Mouse (Mus musculus) small intestine, adult 2 months (tissue): ENCODE data around the gene Gid8. TPM values are rescaled to one million over a fixed set of nuclear protein-coding genes. Genes with fewer than 3 reads are reported as not detected.

Source experiments
- H3K27ac ChIP-seq: fragments of 200-500 bp; 2 replicates; pipeline ENCODE4 v1.5.1; 2012; ENCODE audit warnings: low read depth, low read length, control low read depth, inconsistent platforms; ENCODE audit not compliant: insufficient read depth
- H3K27me3 ChIP-seq: fragments of 200-500 bp; 2 replicates; pipeline ENCODE4 v1.6.1; 2012; ENCODE audit warnings: mild to moderate bottlenecking, moderate library complexity, low read length, inconsistent platforms; ENCODE audit not compliant: control insufficient read depth, insufficient read depth
- H3K36me3 ChIP-seq: fragments of 200-500 bp; 2 replicates; pipeline ENCODE4 v1.6.1; 2012; ENCODE audit warnings: mild to moderate bottlenecking, low read length, control low read depth, inconsistent platforms; ENCODE audit not compliant: control insufficient read depth, insufficient read depth
- H3K4me1 ChIP-seq: fragments of 200-500 bp; 2 replicates; pipeline ENCODE4 v1.6.1; 2012; ENCODE audit warnings: low read length, inconsistent platforms, mixed read lengths; ENCODE audit not compliant: control insufficient read depth, insufficient read depth, insufficient read length
- H3K4me3 ChIP-seq: fragments of 200-500 bp; 2 replicates; pipeline ENCODE4 v1.5.1; 2012; ENCODE audit warnings: low read depth, mild to moderate bottlenecking, control low read depth, inconsistent platforms, low read length, moderate library complexity
- CTCF ChIP-seq: fragments of 200-500 bp; IDR thresholded peaks from 2 replicates; pipeline ENCODE4 v1.5.1; 2012; ENCODE audit warnings: low read depth, mild to moderate bottlenecking, control low read depth, inconsistent platforms, low read length, moderate library complexity, mixed read lengths; ENCODE audit not compliant: insufficient replicate concordance, insufficient read length; ENCODE audit errors: extremely low read depth
- POLR2A ChIP-seq: fragments of 200-500 bp; IDR thresholded peaks from 2 replicates; pipeline ENCODE4 v1.6.1; 2012; ENCODE audit warnings: low read depth, mild to moderate bottlenecking, control low read depth, inconsistent platforms, low read length, moderate library complexity
- WGBS: fragments of 180-500 bp; shearing (Covaris S2); methylation state at CpG from one replicate; pipeline ENCODE4 v1.1.7; 2018; 5-methylcytosine and 5-hydroxymethylcytosine counted together
- polyA plus RNA-seq: library from polyadenylated mRNA; depleted of rRNA; stranded (reverse); fragments of >200 nt; gene quantifications from 2 replicates; pipeline ENCODE4 v1.2.3, GENCODE M21; 2012

Gid8 gene
- polyA plus RNA-seq, 1 experiment = 20.3 TPM

- Histone ChIP-seq H3K27me3 (no peaks in the 10 kb centered on the region), H3K36me3 (no peaks in the 10 kb centered on the region), H3K27ac (no peak overlapping the region), H3K4me3 (no peak overlapping the region), H3K4me1 (no peaks in the 10 kb centered on the region)
- 79% methylated on average over 6 of the region's 6 CpGs for WGBS
- TF ChIP-seq CTCF = no peak
- no peak for TF ChIP-seq POLR2A
These were observed 32.9 kb downstream of the Gid8 start for GRCm38 (mm10) chr2:180742820-180743219.

- TF ChIP-seq POLR2A (no peak), CTCF (no peak)
- no peaks in the 10 kb centered on the region for H3K27me3 ChIP-seq
- 88% methylated on average over 2 of the region's 2 CpGs for WGBS
- H3K4me3 ChIP-seq = no peak overlapping the region
- no peak overlapping the region for H3K27ac ChIP-seq
- H3K4me1 ChIP-seq = no peaks in the 10 kb centered on the region
- no peaks in the 10 kb centered on the region for H3K36me3 ChIP-seq
These were observed 33.4 kb downstream of the Gid8 start for GRCm38 (mm10) chr2:180743321-180743720.

DNA sequence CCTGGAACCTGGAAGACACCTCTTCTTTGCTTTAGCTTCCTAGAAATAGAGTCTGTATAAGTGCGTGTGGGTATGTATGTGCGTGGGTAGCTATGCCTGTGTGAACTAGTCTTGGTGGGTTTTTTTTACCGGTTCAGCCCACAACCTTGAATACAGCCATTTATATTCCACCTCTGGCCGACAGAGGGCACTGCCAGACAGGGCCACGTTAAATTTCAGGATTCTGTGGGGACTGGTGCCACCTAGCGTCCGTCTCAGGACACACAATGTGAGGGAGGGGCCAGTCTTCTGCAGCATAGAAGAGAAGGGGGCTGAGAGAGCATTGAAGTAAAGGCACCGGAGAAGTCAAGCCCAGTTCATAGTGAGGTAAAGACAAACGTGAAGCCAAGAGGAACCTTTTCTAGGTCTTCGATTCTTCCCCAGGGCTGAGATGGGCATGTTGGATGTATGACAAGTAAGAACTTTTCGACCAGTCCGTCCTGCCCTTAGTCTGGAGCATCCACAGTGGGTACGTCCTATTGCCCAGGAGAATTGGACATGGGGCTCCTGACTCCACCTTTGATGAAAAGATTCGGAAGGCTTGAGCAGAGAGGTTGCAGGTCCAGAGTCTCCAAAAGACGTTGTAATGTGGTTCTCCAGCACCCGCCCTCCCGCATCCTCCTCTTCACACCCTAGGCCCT, 35.5 kb downstream of the Gid8 start:
- no peak overlapping the region for H3K4me3 ChIP-seq
- no peaks in the 10 kb centered on the region for H3K4me1 ChIP-seq
- no peaks in the 10 kb centered on the region for H3K36me3 ChIP-seq
- TF ChIP-seq POLR2A (no peak), CTCF (peak; percentile 100)
- H3K27ac ChIP-seq = no peak overlapping the region
- 32% methylated on average over 17 of the region's 17 CpGs for WGBS
- H3K27me3 ChIP-seq = no peaks in the 10 kb centered on the region

DNA sequence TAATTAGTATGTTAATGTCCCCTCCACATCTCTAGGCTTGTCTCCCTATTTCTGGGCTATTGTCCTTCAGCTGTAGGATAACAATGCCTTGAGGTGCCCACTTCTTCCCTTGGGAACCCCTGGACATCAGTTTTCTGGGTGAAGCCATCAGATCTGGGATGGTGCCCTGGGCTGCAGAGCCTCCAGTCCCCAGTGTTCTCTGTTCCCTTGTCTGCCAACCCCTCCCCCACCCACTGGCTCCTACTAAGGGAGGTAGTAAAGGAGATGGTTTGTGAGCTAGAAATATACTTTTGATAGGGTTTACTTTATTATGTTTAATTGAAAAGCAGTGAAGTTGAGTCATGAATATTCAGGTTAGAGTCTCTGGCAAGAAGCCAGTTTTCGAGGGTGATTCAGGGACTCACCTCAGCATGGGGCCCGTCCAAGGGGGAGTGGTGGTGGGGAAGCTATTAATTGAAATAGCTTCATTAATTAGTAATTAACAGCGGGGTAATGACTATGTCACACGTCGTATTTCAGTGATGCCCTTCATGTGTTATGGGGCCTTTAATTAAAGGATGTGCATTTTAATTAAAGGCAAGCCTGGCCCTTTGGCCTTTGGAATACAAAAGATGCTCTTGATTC, 36.8 kb downstream of the Gid8 start:
- Histone ChIP-seq H3K36me3 (no peaks in the 10 kb centered on the region), H3K27ac (no peak overlapping the region), H3K27me3 (no peaks in the 10 kb centered on the region), H3K4me1 (no peaks in the 10 kb centered on the region), H3K4me3 (no peak overlapping the region)
- 40% methylated on average over 5 of the region's 5 CpGs for WGBS
- TF ChIP-seq CTCF (no peak), POLR2A (no peak)

DNA sequence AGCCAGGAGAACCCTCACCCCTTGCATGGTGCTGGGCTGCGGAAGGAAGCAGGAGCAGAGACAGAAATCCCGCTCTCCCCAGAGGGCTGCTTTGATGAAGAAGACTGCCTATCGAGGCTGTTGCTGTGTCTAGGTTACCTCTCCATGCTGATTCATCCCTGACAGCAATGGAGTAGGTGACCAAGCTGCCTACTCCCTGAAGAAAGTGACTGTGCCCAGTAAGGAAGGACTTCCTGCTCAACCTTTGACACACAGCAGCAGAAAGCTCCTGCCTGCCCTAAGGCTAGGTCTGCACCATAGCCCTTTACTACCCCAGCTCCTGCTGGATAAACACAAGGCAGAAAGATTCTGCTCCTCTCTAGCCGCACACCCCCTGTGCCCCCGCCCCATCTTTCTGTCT, 39.0 kb downstream of the Gid8 start:
- Histone ChIP-seq H3K4me3 (no peak overlapping the region), H3K27ac (no peak overlapping the region), H3K36me3 (no peaks in the 10 kb centered on the region), H3K27me3 (no peaks in the 10 kb centered on the region), H3K4me1 (no peaks in the 10 kb centered on the region)
- TF ChIP-seq POLR2A (no peak), CTCF (no peak)
- 50% methylated on average over 5 of the region's 5 CpGs for WGBS

DNA sequence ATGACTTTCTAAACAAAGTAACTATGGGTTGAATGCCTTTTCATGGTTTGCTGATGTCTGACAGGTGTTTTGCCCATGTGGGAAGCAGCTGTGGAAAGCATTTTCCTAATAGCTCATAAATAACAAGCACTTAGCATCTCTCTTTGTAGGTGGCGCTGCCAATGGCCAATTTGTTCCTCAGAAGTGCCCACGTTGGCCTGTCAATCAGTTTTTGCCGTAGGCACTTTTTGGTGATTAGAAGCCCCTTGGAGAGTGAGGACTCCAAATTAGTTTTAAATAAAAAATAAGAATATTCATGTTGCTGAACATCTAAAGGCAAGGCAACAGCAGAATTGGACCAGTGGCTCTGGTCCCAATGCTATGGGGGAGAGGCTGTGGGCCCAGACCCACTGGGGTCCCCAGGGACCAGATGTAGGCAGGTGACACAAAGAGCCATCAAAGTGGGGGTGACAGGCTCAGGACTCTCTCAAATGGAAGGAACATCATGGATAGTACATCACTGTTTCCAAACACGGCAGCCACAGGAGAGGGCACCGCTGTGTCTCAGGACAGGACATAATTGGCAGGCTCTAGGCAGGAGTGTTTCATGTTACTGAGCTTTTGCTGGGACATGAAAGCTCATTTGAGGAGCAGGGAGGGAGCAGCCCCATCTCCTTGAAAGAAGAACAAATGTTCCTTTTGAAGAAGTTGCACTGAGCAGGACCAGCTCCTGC, 45.2 kb downstream of the Gid8 start:
- WGBS = 80% methylated on average over 5 of the region's 5 CpGs
- Histone ChIP-seq H3K27me3 (0 out of 2 replicates have a peak, but pooled peaks cover 3% of the 10 kb centered on the region), H3K4me3 (no peak overlapping the region), H3K36me3 (no peaks in the 10 kb centered on the region), H3K4me1 (peaks cover 3% of the 10 kb centered on the region; the same call in 1 of the 2 replicates), H3K27ac (no peak overlapping the region)
- no peak for TF ChIP-seq CTCF
- TF ChIP-seq POLR2A = no peak

DNA sequence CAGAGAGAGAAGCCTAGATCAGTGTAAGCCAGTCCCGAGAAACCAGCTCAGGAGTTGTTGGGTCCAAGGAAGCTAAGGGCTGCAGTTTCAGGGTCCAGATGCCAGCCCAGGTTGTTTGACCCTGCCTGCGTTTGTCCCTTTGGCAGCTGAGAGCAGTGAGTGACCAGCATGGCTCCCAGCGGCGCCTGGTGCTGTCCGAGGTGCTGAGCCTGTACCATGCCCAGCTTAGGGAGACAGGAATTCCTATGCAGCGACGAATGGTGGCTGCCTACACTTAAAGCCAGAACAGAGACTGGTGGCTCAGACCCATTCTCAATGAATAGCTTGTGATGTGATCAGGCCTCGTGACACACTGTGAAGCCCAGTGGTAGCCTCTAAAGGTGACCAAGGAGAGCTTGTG, 46.0 kb downstream of the Gid8 start:
- H3K36me3 ChIP-seq = no peaks in the 10 kb centered on the region
- no peak overlapping the region for H3K27ac ChIP-seq
- H3K27me3 ChIP-seq = 0 out of 2 replicates have a peak, but pooled peaks cover 3% of the 10 kb centered on the region
- peaks cover 3% of the 10 kb centered on the region; the same call in 1 of the 2 replicates for H3K4me1 ChIP-seq
- TF ChIP-seq CTCF = no peak
- no peak; the same call in 1 of the 2 replicates for TF ChIP-seq POLR2A
- no peak overlapping the region for H3K4me3 ChIP-seq
- whole genome bisulfite sequencing = 5% methylated on average over 8 of the region's 8 CpGs
